Mouse (Mus musculus) forebrain, embryonic 14.5 days (tissue): ENCODE measurements around the gene Atf7ip. TPM values are rescaled to one million over a fixed set of nuclear protein-coding genes. Genes with fewer than 3 reads are reported as not detected.

Experiments
- ATAC-seq: fragments of 200-750 bp; cut with Nextera tagmentation; 2 replicates; pipeline ENCODE4 v1.8.0; 2017; ENCODE audit warnings: mild to moderate bottlenecking, moderate library complexity
- DNase-seq: peaks from one replicate; pipeline ENCODE4 v3.0.0-alpha.2; 2015; ENCODE audit warnings: low spot score
- H3K27ac ChIP-seq: fragments of 300-500 bp; sonication (generic); 2 replicates; pipeline ENCODE4 v1.5.1; 2014; ENCODE audit warnings: low read depth, mild to moderate bottlenecking, control low read depth, low read length, moderate library complexity
- H3K27me3 ChIP-seq: fragments of 300-500 bp; sonication (generic); replicated peaks from 2 replicates; pipeline ENCODE4 v1.6.1; 2014; ENCODE audit warnings: low read length, control low read depth, mixed read lengths; ENCODE audit not compliant: control insufficient read depth, insufficient read depth
- H3K36me3 ChIP-seq: fragments of 300-500 bp; sonication (generic); 2 replicates; pipeline ENCODE4 v1.6.1; 2014; ENCODE audit warnings: low read length, control low read depth; ENCODE audit not compliant: control insufficient read depth, insufficient read depth
- H3K4me1 ChIP-seq: fragments of 300-500 bp; sonication (generic); 2 replicates; pipeline ENCODE4 v1.6.1; 2014; ENCODE audit warnings: antibody characterized with exemption, low read length, control low read depth; ENCODE audit not compliant: control insufficient read depth, insufficient read depth
- H3K4me2 ChIP-seq: fragments of 300-500 bp; sonication (generic); 2 replicates; pipeline ENCODE4 v1.6.1; 2014; ENCODE audit warnings: mild to moderate bottlenecking, control low read depth, low read length
- H3K4me3 ChIP-seq: fragments of 300-500 bp; sonication (generic); 2 replicates; pipeline ENCODE4 v1.5.1; 2014; ENCODE audit warnings: low read depth, low read length, control low read depth
- H3K9ac ChIP-seq: fragments of 300-500 bp; sonication (generic); 2 replicates; pipeline ENCODE4 v1.6.1; 2014; ENCODE audit warnings: mild to moderate bottlenecking, low read length, control low read depth, moderate library complexity
- H3K9me3 ChIP-seq: fragments of 300-500 bp; sonication (generic); replicated peaks from 2 replicates; pipeline ENCODE4 v1.6.1; 2016; ENCODE audit warnings: low read length, control low read depth, mixed read lengths; ENCODE audit not compliant: control insufficient read depth
- WGBS: fragments of 180-500 bp; shearing (Covaris S2); extraction: QIAGEN DNeasy Blood & Tissue Kit; methylation state at CpG from one replicate; pipeline ENCODE4 v1.1.7; 2014; 5-methylcytosine and 5-hydroxymethylcytosine counted together
- polyA plus RNA-seq: library from polyadenylated mRNA; unstranded; fragments of >200 nt; fragmentation: Nextera tagmentation; extraction: Ambion mirVana; gene quantifications from 2 replicates; pipeline ENCODE4 v1.2.1, GENCODE M21; 2014

Gene Atf7ip
- polyA plus RNA-seq, 1 experiment from 2014 or later: 27.1 TPM

DNA sequence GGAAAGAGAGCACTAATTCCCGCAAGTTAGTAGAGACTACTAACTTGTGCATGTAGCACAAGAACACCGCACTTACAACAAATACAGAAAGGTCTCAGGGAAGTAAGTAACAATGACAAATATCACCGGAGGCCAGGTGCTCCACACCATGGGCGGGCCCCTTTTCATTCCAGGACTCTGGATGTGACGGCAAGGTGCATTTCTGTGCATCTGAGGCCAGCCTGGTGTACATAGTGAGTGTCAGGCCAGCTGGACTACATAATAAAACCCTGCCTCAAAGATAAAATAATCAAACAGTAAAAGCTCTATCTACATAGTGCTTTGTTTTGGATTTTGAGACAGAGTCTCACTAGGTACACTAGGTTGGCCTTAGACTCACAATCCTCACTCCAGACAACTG, 123.7 kb downstream of the Atf7ip start:
- Histone ChIP-seq H3K4me1 (no peaks in the 10 kb centered on the region), H3K27me3 (no peaks in the 10 kb centered on the region), H3K4me3 (no peak overlapping the region), H3K4me2 (no peak overlapping the region), H3K9ac (no peak overlapping the region), H3K9me3 (no peaks in the 10 kb centered on the region), H3K27ac (no peak overlapping the region), H3K36me3 (no peaks in the 10 kb centered on the region)
- ATAC-seq: no peak
- WGBS: 80% methylated on average over 5 of the region's 5 CpGs
- no peak for DNase-seq

DNA sequence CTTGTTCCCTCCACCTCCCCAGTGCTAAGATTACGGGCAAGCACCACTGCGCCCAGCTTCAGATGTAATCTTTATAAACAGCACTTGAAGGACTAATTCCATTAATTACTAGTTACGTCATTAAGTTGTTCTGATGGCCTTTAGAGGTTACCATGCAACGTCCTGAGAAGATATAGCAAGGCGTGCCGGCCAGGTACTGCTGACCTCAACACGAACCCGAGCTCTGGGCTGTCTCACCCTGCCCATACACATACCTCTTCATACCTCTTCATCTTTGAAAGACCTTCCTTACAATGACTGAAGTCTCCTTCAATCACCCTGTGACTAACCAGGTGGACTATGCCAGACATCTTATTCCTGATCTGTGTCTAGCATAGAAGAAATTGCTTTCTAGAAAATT, 125.6 kb downstream of the Atf7ip start:
- Histone ChIP-seq H3K36me3 (no peaks in the 10 kb centered on the region), H3K9ac (no peak overlapping the region), H3K9me3 (no peaks in the 10 kb centered on the region), H3K4me2 (no peak overlapping the region), H3K4me3 (no peak overlapping the region), H3K27ac (no peak overlapping the region), H3K4me1 (no peaks in the 10 kb centered on the region), H3K27me3 (no peaks in the 10 kb centered on the region)
- DNase-seq (no peak), ATAC-seq (no peak)
- 93% methylated on average over 8 of the region's 8 CpGs for WGBS

GRCm38 (mm10) chr6:136631945-136632534, 126.1 kb downstream of the Atf7ip start:
- H3K9me3 ChIP-seq: no peaks in the 10 kb centered on the region
- H3K27ac ChIP-seq: no peak overlapping the region
- DNase-seq: no peak
- H3K4me3 ChIP-seq: no peak overlapping the region
- 87% methylated on average over 13 of the region's 13 CpGs for WGBS
- H3K27me3 ChIP-seq: no peaks in the 10 kb centered on the region
- no peak overlapping the region for H3K4me2 ChIP-seq
- no peak overlapping the region for H3K9ac ChIP-seq
- H3K4me1 ChIP-seq: no peaks in the 10 kb centered on the region
- ATAC-seq: no peak
- no peaks in the 10 kb centered on the region for H3K36me3 ChIP-seq

- H3K9me3 ChIP-seq: no peaks in the 10 kb centered on the region
- no peaks in the 10 kb centered on the region for H3K27me3 ChIP-seq
- H3K9ac ChIP-seq: no peak overlapping the region
- no peak overlapping the region for H3K4me2 ChIP-seq
- no peaks in the 10 kb centered on the region for H3K36me3 ChIP-seq
- DNase-seq: no peak
- no peaks in the 10 kb centered on the region for H3K4me1 ChIP-seq
- no peak overlapping the region for H3K4me3 ChIP-seq
- H3K27ac ChIP-seq: no peak overlapping the region
- no peak for ATAC-seq
- WGBS: 91% methylated on average over 3 of the region's 3 CpGs
These were observed 127.2 kb downstream of the Atf7ip start for GRCm38 (mm10) chr6:136633154-136633553.

DNA sequence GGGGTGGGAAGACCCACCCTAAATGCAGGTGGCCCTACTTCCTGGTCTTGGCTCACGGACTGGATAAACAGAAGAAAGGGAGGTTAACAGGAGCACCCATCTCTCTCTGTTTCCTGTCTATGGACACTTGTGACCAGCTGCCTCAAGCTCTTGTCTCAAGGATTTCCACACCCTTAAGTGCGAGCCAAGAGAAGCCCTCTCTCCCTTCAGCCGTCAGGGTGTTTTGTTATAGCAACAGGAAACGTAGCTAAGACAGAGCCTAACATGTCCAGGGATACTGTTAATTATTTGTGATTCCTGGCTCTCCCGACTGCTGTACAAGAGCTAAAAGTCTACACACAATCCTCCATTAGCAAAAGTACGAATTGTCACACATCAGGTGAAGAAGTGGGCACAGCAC, 127.8 kb downstream of the Atf7ip start:
- no peak overlapping the region for H3K4me3 ChIP-seq
- H3K36me3 ChIP-seq: no peaks in the 10 kb centered on the region
- H3K4me1 ChIP-seq: no peaks in the 10 kb centered on the region
- H3K27me3 ChIP-seq: no peaks in the 10 kb centered on the region
- ATAC-seq (no peak), DNase-seq (no peak)
- no peak overlapping the region for H3K27ac ChIP-seq
- H3K9me3 ChIP-seq: no peaks in the 10 kb centered on the region
- H3K4me2 ChIP-seq: no peak overlapping the region
- no peak overlapping the region for H3K9ac ChIP-seq
- 80% methylated on average over 6 of the region's 6 CpGs for WGBS

DNA sequence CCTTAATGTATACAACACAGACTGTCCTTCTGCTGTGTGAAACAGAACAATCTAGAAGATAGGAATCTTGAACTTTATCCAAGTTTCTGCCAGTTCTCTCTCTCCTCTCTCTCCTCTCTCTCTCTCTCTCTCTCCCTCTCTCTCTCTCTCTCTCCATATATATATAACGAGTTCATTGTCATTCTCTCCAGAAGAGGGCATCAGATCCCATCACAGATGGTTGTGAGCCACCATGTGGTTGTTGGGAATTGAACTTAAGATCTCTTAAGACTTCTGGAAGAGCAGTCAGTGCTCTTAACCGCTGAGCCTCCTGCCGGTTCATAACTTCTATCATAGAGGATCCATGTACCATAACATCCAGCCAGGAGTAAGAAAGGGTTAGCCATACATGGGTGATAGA, 129.0 kb downstream of the Atf7ip start:
- Histone ChIP-seq H3K4me1 (no peaks in the 10 kb centered on the region), H3K9ac (no peak overlapping the region), H3K4me2 (no peak overlapping the region), H3K4me3 (no peak overlapping the region), H3K36me3 (no peaks in the 10 kb centered on the region), H3K27ac (no peak overlapping the region), H3K9me3 (no peaks in the 10 kb centered on the region), H3K27me3 (no peaks in the 10 kb centered on the region)
- ATAC-seq (no peak), DNase-seq (no peak)
- 64% methylated on average over 3 of the region's 3 CpGs for WGBS

DNA sequence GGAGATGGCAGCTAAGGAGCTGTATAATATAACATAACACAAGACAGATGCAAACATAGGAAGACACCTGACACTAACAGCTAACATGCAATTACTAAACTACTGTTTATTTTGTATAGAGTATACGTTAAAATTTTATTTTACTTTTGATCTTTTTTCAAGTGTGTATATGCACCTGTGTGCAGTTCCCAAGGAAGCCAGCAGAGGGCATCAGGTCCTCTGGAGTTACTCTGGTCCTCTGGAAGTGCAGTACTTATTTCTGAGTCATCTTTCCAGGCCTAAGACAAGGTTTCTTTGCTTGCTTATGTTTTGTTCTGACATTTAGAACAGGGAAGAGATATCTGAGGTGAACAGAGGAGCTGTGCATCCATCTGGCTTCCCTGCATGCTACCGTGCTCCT, 138.2 kb downstream of the Atf7ip start:
- Histone ChIP-seq H3K9ac (no peak overlapping the region), H3K9me3 (peaks cover 4% of the 10 kb centered on the region; the same call in 1 of the 2 replicates), H3K4me2 (no peak overlapping the region), H3K27me3 (no peaks in the 10 kb centered on the region), H3K4me3 (no peak overlapping the region), H3K27ac (no peak overlapping the region), H3K4me1 (no peaks in the 10 kb centered on the region), H3K36me3 (no peaks in the 10 kb centered on the region)
- no peak for ATAC-seq
- DNase-seq: no peak
- 95% methylated on average over 2 of the region's 2 CpGs for WGBS

- H3K9me3 ChIP-seq: peaks cover 4% of the 10 kb centered on the region; the same call in 1 of the 2 replicates
- H3K9ac ChIP-seq: no peak overlapping the region
- no peak overlapping the region for H3K4me3 ChIP-seq
- ATAC-seq (no peak), DNase-seq (no peak)
- H3K27ac ChIP-seq: no peak overlapping the region
- H3K4me2 ChIP-seq: no peak overlapping the region
- 56% methylated on average over 9 of the region's 9 CpGs for WGBS
- H3K36me3 ChIP-seq: no peaks in the 10 kb centered on the region
- H3K27me3 ChIP-seq: no peaks in the 10 kb centered on the region
- no peaks in the 10 kb centered on the region for H3K4me1 ChIP-seq
These were observed 139.8 kb downstream of the Atf7ip start for GRCm38 (mm10) chr6:136645754-136646153.

DNA sequence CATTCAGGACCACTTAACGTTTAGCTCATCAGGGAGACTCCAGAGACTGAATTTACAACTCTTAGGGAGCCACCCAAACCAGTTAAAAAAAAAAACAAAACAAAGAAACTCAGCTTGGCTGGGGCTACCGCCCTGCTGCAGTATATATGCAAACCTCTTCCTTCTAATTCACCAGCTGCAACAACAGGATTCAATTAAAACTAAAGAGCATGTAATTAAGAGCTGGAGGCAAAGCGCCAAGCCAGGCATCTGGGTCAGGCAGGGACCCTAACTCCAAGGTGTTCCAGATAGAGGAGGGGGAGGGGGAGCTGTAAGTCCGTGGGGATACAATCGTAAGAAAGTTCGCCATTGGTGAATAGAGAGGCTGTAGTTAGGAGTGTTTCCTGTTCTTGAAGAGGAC, 140.2 kb downstream of the Atf7ip start:
- no peaks in the 10 kb centered on the region for H3K27me3 ChIP-seq
- H3K4me3 ChIP-seq: no peak overlapping the region
- no peak overlapping the region for H3K4me2 ChIP-seq
- no peaks in the 10 kb centered on the region for H3K4me1 ChIP-seq
- ATAC-seq: peak; percentile 62
- WGBS: 24% methylated on average over 6 of the region's 6 CpGs
- H3K9me3 ChIP-seq: peaks cover 4% of the 10 kb centered on the region; the same call in 1 of the 2 replicates
- no peaks in the 10 kb centered on the region for H3K36me3 ChIP-seq
- DNase-seq: peak; percentile 42
- H3K27ac ChIP-seq: no peak overlapping the region
- no peak overlapping the region for H3K9ac ChIP-seq
